Mouse (Mus musculus) spleen, adult 12 weeks (tissue): ENCODE measurements at regions not wholly inside any gene's neighbourhood (a gene's known extent, or its start where the extent isn't known, plus 50 kb on each side); places are given as distances from the start of the nearest gene placed in this dataset.
"Not testable (repeated sequence)": the region's sequence is repeated elsewhere in the genome, so short reads cannot be mapped to it uniquely, and the experiment has no call there.

ENCODE experiments used
- DNase-seq: peaks from one replicate; pipeline ENCODE4 v3.0.0; 2022; ENCODE audit warnings: low spot score

DNA sequence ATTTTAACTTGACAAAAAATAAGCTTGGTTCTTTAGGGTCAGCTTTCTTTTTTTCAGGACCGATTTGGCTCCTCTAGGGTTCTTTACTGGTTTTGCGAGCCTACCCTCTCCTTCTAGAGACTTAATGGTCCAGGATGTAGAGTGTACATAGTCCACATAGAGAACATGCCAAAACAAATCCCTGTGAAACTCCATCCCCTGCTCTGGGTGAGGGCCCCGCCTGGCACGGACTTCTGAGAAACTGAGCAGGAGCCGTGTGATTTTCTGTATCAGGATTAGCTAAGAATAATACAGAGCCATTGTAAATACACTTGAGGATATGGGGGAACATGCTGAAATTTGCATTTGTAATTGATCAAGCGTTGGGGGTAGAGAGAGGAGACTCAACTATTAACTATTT is 118.2 kb upstream of the Teddm2 start:
- no peak for DNase-seq

DNA sequence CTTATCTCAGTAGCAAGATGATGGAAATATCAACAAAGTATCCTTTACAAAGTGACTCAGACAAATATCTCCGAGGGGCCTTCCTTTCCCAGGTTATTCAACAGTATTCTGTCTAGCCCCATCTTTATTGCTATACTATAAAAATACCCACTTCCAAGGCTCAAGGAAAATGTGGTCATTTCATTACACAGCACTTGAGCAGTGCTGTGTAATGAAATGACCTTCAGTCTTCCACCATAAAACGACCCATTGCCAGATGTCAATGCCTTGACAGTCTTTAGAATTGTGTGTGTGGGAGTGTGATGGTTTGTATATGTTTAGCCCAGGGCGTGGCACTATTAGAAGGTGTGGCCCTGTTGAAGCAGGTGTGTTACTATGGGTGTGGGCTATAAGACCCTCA is 124.3 kb upstream of the Teddm2 start:
- DNase-seq = no peak

DNA sequence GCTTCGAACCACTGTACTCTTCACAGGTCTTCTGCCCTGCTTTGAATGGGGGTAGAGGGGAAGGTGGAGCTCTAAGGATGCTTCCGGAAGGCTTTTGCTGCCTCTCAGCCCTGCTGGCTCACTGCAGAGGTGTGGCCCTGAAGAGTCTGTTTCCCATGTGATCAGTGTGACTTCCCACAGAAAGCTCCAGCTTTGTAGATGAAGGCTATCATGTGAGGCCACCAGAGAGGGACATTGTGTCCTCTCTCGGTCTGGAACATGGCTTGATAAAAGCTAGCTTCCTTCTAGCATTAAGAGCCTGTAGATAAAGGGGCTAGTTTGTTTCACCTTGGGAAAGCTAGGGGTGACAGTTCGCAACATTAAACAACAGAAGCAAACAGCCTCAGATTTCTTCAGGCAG is 127.3 kb upstream of the Teddm2 start:
- no peak for DNase-seq

DNA sequence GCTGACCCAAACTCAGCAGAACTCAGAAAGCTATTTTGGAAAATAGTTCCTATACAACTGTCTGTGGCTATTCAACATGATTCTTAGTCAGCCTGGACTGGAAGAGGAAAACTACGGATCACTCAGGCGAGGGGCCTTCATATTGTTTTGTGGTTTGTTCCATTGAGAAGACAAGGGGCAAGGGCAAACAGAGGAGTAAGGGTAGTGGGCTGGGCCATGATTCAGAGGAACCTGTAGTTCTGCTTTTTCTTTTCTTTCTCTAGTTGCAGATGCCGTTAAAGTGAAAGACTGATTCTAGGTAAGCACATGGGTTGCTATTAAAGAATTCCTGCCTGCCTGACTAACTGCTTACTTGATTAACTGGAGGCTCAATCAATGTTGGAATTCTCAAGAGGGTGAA is 129.8 kb upstream of the Teddm2 start:
- no peak for DNase-seq

DNA sequence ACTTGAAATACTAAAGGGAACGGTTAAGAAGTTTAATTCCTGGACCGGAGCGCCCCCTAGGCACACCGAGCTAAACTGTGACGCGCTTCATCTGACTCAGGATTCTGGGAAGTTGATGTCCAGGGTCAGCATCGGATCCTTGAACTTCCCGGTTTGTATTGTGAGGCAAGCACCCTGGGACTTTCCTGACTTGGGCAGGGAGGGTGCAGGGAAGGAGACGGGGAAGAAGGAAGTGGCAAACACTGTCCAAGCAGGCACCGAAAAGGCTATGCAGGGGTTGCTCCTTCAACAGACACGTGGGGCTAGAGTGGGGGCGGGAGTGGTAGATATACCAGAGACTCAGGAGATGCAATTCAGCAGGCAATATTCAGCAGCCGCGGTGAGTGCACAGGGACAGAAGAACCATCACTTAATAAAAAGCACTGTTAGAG is 132.7 kb upstream of the Teddm2 start:
- peak; percentile 64 for DNase-seq

DNA sequence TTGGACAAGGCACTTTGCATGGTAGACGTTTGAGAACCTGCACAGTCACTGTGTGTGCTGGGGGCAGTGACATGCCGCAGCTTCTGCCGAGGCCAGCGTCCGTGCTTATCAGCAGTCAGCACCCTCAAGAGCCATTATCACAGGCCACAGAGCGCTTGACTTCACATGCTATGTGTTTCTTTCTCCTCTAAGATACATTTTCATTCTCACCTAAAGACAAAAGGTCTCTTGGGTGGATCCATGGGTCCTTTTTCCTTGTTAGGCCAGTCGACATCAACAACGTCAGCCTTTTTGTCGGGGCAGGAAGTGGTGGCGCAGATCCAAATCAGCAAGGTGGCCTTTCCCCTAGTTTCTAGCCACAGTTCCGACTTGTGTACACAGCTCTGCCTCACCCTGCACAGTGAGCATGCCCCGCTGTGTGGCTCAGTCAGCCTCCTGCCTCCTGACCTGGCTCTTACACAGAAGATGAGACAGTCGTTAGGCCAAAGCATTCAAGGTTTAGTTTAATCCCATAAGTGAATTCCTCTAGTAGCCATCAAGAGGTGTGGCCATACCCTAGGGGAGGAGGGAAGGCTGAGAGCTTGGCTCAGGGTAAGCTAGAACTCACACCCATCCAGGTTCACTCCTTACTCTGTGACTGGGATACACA is 134.1 kb upstream of the Teddm2 start:
- peak; percentile 69 for DNase-seq

DNA sequence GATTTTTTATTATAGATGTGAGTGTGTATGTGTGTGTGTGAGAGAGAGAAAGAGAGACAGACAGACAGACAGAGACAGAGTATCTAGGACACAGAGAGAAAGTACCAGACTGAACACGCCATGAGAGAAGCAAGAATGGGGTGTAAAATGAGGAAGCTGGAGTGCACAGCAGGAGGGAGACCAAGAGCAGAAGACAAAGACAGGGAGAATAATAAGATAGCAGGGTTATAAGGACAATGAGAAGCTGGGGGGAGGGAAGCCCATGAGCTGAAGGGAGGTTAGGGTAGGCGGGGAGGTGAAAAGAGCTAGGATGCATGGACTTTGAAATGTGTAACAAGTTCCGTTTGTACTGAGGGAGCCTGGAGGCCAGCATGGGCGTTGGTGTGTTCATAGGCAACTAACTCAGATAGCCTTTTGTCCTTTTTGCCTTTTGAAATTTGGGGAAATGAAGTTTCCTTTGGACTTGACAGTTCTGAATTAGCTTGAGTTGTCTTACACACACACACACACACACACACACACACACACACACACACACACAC is 136.8 kb upstream of the Teddm2 start:
- DNase-seq = no peak

DNA sequence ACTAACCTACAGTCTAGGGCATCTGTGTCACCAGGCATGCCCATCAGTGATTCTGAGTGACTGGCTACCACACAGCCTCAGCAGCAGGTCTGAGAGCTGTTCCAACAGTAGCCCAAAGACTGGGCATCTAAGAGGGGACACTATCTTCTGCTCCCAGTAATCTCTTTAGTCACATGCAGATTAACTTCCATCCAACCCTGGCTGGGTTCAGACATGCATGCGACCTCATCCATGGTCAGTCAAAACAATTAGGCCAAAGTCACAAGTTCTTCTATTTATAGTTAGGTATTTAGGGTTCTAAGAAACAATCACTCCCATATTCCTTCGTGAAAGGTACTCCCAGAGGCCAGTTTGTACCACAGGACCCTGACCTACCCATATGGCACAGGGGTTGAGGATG is 138.2 kb upstream of the Teddm2 start:
- DNase-seq = no peak

DNA sequence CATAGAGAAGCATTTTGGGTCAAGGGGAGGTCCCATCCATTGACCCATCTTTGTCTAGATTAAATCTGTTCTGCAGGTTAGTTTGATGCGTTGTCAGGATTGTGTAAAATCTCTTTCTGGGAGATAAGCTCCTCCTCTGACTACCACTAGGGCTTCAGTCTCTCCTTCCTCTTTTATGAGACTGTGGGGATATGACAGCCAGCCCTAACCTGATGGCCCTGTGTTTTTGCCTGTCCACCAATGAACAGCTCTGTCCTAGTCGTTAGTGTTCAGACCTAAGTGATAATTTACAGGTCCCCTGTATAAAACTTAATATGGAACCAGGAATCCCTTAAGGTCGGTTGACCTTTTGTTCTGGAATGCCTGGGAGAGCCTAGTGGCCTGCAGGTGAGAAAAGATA is 140.9 kb upstream of the Teddm2 start:
- no peak for DNase-seq

DNA sequence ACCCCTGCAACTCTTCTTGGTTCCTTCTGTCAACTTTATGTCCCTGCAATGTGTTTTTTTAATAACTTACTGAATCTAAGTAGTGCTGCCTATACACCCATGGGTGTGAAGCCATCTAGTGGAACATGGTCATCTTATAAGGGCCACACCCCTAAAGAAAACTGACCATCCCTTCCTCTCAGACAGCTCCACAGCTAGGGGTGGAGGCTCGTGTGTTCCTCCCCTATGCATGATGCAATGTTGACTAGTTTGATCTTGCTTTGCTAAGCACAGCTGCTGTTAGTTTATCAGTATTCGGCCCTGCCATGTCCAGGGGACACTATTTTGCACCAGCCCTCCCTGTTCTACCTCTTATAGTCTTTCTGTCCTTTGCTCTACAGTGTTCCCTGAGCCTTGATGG is 142.9 kb upstream of the Teddm2 start:
- DNase-seq = no peak

DNA sequence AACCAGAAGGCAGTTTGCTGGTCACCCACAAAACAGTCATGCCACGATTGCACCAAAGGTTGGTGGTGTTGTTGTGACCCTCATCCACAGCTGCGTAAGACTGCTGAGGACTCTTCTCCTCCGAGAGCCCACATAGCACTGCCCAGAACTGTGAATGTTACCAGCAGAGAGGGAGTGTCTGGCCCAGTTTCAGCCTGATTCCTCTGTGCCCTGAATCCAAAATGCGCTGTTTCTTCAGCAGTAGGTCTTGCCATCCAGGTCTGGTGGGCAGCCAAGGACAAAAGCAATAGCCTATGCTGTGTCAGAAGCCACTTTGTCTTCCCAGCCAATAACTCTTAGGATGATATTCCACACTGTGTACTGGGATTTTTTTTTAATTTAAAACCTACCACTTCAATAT is 144.7 kb upstream of the Teddm2 start:
- DNase-seq = no peak

DNA sequence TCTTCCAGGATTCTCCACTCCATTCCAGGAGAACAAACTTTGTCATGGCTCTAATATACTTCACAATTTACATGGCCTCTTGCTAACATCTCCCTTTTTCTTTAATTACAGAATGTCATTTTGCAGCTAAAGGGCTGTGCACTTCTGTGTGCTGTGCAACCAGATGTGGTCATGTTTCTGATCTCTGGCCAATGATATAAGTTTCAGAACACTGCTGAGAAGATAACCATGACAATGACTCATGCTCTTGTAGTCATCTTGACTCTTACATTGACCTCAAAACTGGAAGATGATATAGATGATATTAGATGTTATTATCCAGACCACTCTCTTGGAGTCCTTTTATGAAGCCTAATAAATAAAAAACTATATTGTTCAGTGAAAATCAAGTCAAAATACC is 145.9 kb upstream of the Teddm2 start:
- no peak for DNase-seq

DNA sequence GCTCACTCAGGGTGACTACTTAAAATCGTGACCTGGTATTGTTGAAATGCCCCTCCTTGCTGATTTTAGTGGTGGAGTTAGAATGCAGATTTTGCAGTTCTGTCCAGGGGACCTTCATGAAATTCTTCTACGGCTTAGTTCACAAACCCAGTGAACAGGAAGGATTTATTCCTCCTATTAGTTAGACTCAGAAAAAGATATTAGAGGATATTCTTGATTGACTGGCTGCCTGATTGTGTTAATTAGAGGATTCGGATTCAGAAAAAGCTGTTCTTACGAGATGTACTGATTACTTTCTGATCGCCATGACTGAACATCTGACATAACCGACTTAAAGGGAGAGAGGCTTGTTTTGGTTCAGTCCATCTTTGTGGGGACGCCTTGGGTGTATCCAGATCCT is 147.3 kb upstream of the Zfp648 start:
- DNase-seq = no peak

DNA sequence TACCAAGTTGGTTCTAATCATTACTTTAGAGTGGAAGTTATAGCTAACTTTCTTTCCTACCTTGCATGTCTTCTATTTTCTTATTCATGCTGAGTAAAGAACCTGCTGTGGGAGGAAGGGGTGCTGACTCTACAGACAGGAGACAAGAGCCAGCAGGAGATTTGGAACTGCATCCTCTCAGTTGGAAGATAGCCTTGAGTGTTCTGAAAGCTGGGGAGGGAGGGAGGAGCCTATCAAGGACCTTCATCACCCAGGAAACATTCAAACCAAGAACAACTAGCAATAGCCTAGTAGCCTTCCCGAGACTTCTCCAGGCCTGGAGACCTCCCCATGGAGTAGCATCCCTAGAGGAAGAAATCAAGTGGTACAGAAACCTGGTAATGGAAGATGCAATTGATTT is 146.1 kb upstream of the Zfp648 start:
- DNase-seq = no peak

DNA sequence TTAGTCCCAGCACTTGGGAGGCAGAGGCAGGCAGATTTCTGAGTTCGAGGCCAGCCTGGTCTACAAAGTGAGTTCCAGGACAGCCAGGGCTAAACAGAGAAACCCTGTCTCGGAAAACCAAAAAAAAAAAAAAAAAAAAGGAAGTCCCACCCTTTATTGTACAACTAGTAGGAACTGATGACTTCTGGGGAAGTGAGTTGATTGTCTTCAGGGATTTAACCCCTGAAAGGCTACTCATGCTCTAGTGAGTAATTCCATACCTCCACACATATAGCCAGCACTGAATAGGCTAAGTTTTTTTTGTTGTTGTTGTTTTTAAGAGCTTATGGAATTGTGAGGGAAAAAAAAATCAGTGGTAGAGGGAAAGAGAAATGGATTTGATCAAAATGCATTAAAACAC is 139.6 kb upstream of the Zfp648 start:
- DNase-seq = not testable (repeated sequence)

DNA sequence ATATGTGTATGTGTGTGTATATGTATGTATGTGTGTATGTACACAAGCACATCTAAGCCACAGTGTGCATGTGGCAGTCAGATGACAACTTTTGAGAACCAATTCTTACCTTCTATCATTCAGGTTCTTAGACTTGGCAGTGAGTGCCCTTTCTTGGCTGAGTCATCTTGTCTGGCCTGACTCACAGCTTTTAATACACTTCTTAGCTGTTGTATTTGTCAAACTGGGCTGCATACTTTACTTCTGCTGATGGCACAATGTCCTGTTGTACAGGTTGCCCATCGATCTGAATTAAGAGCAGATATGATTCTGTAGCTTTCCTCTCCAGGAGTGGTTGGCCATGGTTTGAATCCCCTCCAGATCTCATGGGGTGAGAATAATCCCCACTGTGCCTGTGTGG is 139.1 kb upstream of the Zfp648 start:
- no peak for DNase-seq

DNA sequence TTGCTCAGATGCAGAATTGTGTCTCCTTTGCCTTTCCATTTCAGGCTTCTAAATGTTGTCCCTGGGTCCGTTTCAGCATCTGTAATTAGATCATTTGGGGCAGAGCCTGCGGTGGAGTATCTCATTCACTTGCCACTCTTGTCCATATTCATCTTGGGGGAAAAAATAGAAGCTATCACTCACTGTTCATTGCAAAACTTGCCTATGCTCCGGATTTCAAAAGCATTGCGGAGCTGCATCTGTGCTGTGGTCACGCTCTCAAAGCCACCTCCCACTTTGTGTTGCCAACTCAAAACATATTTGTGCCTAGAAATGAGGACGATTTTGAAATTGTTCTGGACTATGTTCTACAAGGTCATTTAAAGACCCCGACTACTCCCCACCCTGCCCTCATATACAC is 138.3 kb upstream of the Zfp648 start:
- no peak for DNase-seq

DNA sequence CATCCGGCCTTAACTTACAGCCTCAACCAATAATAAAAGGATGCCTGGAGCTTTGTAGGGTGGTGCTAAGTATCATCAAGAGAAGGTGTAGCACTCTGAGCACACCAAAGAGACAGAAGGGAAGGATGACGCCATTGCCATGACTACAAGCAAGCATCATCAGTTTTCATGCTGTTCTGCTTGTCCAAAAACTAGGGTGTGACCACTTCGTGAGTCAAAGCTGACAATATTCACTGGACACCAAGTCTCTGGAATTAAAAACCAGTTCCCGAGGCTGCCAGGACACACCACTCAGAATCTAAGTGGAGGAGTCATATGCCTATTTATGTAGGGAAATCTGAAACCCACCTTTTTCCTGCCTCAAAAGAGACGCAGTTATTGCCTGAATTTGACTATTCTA is 136.4 kb upstream of the Zfp648 start:
- DNase-seq = no peak

DNA sequence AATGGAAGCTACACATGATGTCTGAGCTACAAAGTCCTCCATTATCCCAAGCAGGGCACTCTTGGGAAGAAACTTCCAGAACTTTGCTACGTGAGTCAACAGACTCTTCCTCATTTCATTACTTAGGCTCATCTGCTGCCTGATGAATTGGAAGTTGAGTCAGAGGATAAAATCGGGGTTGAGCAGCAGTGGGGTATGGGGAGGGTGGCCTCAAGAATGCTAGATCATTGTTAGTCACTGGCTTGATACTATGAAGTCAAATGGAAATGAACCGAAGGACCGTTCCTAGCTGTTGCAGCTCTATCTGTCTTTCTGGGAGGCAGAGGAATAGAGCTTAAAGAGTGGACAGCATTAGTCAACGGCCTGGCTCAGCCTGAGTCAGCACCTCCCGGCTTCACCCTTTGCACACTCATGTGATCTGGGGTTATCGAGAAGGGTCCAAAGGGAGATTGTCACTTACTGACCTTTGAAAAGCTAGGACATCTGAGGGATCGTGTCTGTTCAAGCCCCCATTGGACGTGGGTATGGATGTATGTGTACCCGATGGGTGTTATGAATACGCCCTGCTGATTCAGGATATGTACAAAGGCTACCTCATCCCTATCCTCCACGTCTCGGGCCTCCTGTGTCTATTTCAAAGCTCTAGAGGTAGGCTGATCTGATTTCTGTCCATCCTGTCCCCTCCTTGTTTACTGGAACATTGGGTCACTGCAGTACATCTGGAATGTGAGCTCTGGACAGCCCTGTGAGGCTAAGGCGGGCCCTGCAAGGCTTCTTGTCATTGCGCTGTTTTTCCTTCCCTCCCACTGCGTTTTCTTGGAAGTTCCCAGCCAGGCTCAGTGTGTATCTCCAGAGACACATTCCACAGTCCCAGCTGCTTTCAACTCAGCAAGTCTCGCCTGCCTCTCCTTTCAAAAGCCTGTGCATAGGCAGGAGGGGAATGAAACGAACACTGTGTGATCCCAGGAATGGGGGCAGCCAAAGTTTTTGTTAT is 135.4 kb upstream of the Zfp648 start:
- no peak for DNase-seq

DNA sequence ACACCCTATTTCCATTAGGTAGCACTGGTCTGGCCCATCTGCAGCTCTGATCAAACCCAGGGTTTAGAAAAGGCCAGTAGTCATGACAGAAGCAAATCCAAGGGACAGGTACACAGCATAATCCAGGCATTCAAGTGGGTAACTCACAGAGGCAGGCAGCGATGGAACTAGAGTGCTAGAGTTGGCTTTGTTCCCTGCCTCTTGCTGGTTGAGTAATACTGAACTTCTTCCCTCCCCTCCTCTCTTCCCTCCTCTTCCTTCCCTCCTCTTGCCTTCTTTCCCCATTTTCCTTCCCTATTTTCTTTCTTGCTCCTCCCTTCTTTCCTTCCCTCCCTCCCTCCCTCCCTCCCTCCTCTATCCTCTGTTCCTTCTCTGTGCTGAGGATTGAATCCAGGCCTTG is 133.1 kb upstream of the Zfp648 start:
- no peak for DNase-seq

DNA sequence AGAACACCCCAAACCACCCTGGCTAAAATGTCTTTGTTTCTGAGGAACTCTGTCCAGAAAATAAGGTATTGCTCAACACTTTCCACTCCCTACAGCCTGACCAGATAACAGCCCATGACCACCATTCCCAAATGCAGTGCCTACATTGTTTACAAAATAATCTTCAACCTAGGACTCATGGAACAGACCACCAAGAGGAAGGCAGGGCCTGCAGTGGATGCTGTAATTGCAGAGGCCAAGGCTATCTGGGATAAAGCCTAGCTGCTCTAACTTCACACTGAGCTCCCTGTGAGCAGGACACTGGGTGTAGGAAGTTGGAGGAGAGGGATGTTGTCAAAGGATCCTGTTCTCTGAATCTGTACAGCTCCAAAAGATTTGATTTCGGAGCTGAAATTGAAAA is 126.7 kb upstream of the Zfp648 start:
- DNase-seq = no peak

DNA sequence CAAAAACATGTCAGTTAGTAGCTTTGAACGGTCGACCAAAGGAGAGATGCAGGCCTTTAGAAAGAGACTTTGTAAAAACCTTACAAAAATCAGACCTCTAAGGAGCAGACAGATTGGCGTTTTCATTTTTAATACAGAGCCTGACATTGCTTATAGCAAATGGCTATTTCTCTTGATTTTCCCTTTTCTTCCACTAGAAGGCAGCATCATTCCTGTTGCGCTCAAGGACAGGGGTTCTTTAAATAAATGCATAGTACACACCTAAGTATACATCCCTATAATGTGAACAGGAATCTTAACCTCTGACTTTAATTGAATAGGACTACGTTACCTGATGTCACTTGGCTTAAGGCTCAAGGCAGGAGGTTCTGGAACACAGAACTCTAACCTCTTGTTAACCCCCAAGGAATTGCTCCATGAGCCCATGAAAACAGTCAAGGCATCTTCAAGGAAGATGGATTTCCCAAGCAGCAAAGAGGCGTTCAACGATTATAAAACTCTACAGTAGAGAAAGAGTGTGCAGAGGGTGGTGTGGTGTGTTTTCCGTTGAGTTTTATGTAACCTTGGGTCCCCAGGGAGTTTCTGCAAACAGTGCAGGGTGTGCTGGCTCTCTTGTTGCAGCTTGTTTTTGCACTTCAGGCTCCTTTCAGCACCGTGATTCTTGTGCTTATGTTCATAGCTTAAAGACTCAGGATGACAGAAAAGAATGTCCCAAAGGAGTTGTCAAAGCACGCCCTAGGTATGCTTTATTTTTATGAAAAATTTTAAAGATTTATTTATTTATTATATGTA is 124.1 kb upstream of the Zfp648 start:
- no peak for DNase-seq
